11 mouse cellular contexts compared by ENCODE assay signal in the genomic region with DNA sequence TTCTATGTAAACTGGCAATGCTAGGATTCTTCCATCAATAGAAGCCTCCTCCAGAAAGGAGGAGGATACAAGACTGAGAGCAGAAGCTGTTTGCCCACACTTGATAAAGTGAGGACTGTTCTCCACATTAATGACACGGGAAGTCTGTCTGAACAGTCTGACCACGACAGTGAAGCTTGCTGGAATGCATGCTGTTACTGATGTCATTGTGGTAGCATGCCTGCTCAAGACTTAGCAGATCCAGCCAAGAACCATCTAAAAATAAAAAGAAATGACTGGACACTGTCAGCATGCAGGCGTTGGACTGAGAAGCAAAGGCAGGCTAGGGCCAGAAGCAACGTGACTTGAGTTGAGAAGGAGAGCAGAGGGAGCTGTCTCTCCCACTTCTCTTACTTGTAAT.
DNase-seq lines count a peak whose midpoint lies in the region; ATAC-seq lines count a peak whose summit lies in the region.
"Had no signal": no experiment of that assay in that cellular context is flagged by ENCODE, and none has a peak within 500 bp of the region (broad histone marks: within the 10 kb centered on the region; RNA-seq: fewer than 3 reads in every experiment).

No protein-coding gene starts in this region.

- no peaks in the 10 kb centered on the region for H3K9me3 ChIP-seq in heart, embryonic 11.5 days (replicated peaks; ENCODE audit: control insufficient read depth, low read length)
- no peaks in the 10 kb centered on the region for H3K9me3 ChIP-seq in kidney, embryonic 15.5 days (replicated peaks)
- H3K9me3 ChIP-seq: limb, embryonic 13.5 days had no signal

- peak; percentile 50 to 70 for DNase-seq in heart, adult 18-20 months
- peak; percentile 69 to 81 for DNase-seq in cerebellum, adult 18-20 months
- peak; percentile 24 to 34 for DNase-seq in heart, postnatal 14 days
- peak; percentile 34 for DNase-seq in lung, postnatal 14 days
- no peak for DNase-seq in urinary bladder, postnatal 4 days (ENCODE audit: low spot score in 2 of 2)
- DNase-seq: kidney, adult 8-10 months had no signal

- no peaks in the 10 kb centered on the region for H3K27me3 ChIP-seq in heart, embryonic 11.5 days (ENCODE audit: control insufficient read depth, insufficient read depth, low read length)
- no peaks in the 10 kb centered on the region for H3K27me3 ChIP-seq in kidney, embryonic 15.5 days
- H3K27me3 ChIP-seq: limb, embryonic 13.5 days had no signal

- no peaks in the 10 kb centered on the region for H3K4me1 ChIP-seq in heart, embryonic 11.5 days (ENCODE audit: control insufficient read depth, insufficient read depth, low read length)
- no peaks in the 10 kb centered on the region for H3K4me1 ChIP-seq in kidney, embryonic 15.5 days
- H3K4me1 ChIP-seq: limb, embryonic 13.5 days had no signal

- no peaks in the 10 kb centered on the region for H3K36me3 ChIP-seq in heart, embryonic 11.5 days (ENCODE audit: control insufficient read depth, insufficient read depth, low read length)
- no peaks in the 10 kb centered on the region for H3K36me3 ChIP-seq in kidney, embryonic 15.5 days
- H3K36me3 ChIP-seq: limb, embryonic 13.5 days had no signal

- no peak for ATAC-seq in heart, embryonic 11.5 days (replicated peaks; ENCODE audit: insufficient number of reproducible peaks, low FRiP score, low TSS enrichment)
- no peak for ATAC-seq in activated CD4-positive, CD25-positive, alpha-beta regulatory T cell, adult 4 months
- no peak for ATAC-seq in kidney, embryonic 15.5 days (replicated peaks; ENCODE audit: low FRiP score)

- H3K4me2 ChIP-seq in heart, embryonic 11.5 days = no peak overlapping the region
- H3K4me2 ChIP-seq in kidney, embryonic 15.5 days = no peak overlapping the region
- H3K4me2 ChIP-seq: limb, embryonic 13.5 days; midbrain, embryonic 11.5 days had no signal

- H3K4me3 ChIP-seq in heart, embryonic 11.5 days (ENCODE audit: low read depth, low read length) = no peak overlapping the region
- no peak overlapping the region for H3K4me3 ChIP-seq in kidney, embryonic 15.5 days (replicated peaks)
- H3K4me3 ChIP-seq: limb, embryonic 13.5 days had no signal

- H3K9ac ChIP-seq in heart, embryonic 11.5 days (ENCODE audit: low read depth, low read length) = no peak overlapping the region
- H3K9ac ChIP-seq in kidney, embryonic 15.5 days = no peak overlapping the region
- H3K9ac ChIP-seq: limb, embryonic 13.5 days had no signal

- WGBS in heart, embryonic 11.5 days (ENCODE audit: insufficient replicate concordance) = 48% methylated on average over 4 of the region's 4 CpGs
- 68% methylated on average over 4 of the region's 4 CpGs for WGBS in kidney, embryonic 15.5 days

- H3K27ac ChIP-seq in heart, embryonic 11.5 days (ENCODE audit: low read depth, low read length) = no peak overlapping the region
- no peak overlapping the region for H3K27ac ChIP-seq in kidney, embryonic 15.5 days
- H3K27ac ChIP-seq: limb, embryonic 13.5 days had no signal

- intact Hi-C loops in heart, postnatal 14 days (cut with DNase I) = no loop called here

Comparison
In these comparisons a context has a peak if more than half of its experiments do, and no peak if none do; other contexts are left out.
1. DNase-seq: peak in heart, adult 18-20 months (2 of 2), cerebellum, adult 18-20 months (2 of 2), heart, postnatal 14 days (2 of 2) and lung, postnatal 14 days (single experiment); none in urinary bladder, postnatal 4 days (0 of 2).